Mouse (Mus musculus) layer of hippocampus, adult 2 months (tissue): ENCODE results near the gene Cnnm3. TPM values are rescaled to one million over a fixed set of nuclear protein-coding genes. Genes with fewer than 3 reads are reported as not detected.
"Not testable (repeated sequence)": the region's sequence is repeated elsewhere in the genome, so short reads cannot be mapped to it uniquely, and the experiment has no call there.

Experiments used
- DNase-seq, 2 experiments: peaks; one replicate each; pipeline ENCODE4 v3.0.0; 2022; ENCODE audit warnings: low spot score in 2 of 2
- H3K27ac ChIP-seq: fragments of 200-600 bp; 2 replicates; pipeline ENCODE4 v1.8.1; 2022
- H3K4me3 ChIP-seq: fragments of 200-600 bp; 2 replicates; pipeline ENCODE4 v1.8.1; 2022; ENCODE audit warnings: mild to moderate bottlenecking
- CTCF ChIP-seq: fragments of 200-600 bp; conservative IDR thresholded peaks from 2 replicates; pipeline ENCODE4 v1.8.1; 2022; ENCODE audit warnings: antibody characterized with exemption, mild to moderate bottlenecking, moderate library complexity
- total RNA-seq, 2 experiments: library from RNA; stranded (reverse); gene quantifications; 2 replicates each; pipeline ENCODE4 v1.2.3; 2021

Gene Cnnm3
- total RNA-seq, 2 experiments from 2014 or later = 33.1 to 38.1 TPM

DNA sequence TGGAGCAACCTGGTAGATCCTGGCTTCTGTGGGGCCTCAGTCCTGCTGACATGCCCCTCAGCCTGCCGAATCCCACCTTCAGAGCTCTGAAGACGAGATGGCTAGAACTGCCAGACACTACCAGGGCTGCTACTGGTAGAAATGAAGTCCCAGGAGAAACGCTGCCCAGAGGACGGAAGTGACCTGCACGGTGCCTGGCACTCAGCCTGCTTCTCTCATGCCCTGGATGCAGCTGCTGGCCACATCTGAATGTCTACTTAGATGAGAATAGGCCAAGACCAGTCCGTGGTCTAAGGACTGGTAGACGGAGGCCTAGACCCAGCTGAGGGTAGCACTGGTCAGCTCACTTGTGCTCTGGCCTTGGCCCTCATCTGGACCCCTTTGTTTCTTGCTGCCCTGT, 19.3 kb downstream of the Cnnm3 start:
- no peak overlapping the region for H3K27ac ChIP-seq
- no peak for DNase-seq
- H3K4me3 ChIP-seq = no peak overlapping the region
- no peak for TF ChIP-seq CTCF

DNA sequence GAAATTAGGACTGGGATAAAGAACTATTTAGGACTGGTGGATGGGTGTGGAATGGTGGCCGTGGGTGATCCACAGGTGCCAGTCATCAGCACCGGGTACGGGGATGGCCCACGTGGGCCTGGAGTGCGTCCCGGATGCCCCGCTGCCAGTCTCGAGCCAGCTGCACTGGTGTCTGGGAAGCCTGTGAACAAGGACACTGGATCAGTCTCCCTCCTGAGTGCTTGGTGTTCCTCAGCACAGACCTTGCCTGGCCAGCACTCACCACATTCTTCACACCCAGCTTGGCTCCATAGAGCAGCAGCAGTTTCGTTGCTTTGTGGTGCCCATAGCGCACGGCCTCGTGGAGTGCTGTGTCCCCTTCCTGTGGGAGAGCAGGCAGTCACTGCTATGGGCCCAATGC, 19.8 kb downstream of the Cnnm3 start:
- no peak for DNase-seq
- Histone ChIP-seq H3K4me3 (no peak overlapping the region), H3K27ac (no peak overlapping the region)
- TF ChIP-seq CTCF = no peak

DNA sequence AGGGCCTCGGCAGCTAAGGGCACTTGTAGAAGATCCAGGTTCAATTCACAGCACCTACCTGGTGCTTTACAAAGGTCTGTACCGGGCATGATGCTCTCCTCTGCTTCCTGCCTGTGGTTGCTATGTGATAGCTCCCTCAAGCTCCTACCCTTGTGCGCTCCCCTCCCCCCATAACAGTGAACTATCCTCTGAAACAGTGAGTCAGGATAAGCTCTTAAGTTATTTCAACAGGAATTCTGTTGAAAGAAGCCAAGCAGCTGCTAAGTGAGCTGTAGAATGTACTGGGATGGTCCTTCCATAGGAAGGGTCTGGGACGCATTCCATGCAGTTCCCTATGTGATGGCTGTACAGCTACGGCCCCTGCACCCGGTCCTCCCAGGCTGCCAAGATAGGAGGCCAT, 21.9 kb downstream of the Cnnm3 start:
- Histone ChIP-seq H3K27ac (no peak overlapping the region), H3K4me3 (no peak overlapping the region)
- no peak for DNase-seq
- no peak for TF ChIP-seq CTCF

DNA sequence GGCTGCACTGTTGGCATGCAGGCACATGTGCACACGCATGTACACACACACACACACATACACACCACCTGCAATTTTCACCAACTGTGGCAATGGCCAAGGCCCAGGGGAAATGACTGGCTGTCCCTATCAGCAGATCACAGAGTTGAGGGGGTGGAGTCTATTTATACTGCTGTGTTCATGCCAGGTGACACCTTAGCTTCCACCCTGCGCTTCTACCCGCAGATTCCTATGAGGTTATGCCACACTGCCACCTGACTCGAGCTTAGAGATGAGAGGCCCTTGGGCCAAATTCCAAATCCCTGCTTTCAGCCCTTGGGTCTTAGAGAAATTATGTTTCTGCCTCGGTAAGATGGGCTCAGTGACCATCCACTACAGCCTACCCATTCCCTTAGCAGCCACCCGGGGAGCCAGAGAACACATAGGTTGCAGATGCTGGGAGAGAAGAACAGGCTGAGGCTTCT, 23.0 kb downstream of the Cnnm3 start:
- no peak for DNase-seq
- Histone ChIP-seq H3K4me3 (no peak overlapping the region), H3K27ac (no peak overlapping the region)
- peak; percentile 40 for TF ChIP-seq CTCF

DNA sequence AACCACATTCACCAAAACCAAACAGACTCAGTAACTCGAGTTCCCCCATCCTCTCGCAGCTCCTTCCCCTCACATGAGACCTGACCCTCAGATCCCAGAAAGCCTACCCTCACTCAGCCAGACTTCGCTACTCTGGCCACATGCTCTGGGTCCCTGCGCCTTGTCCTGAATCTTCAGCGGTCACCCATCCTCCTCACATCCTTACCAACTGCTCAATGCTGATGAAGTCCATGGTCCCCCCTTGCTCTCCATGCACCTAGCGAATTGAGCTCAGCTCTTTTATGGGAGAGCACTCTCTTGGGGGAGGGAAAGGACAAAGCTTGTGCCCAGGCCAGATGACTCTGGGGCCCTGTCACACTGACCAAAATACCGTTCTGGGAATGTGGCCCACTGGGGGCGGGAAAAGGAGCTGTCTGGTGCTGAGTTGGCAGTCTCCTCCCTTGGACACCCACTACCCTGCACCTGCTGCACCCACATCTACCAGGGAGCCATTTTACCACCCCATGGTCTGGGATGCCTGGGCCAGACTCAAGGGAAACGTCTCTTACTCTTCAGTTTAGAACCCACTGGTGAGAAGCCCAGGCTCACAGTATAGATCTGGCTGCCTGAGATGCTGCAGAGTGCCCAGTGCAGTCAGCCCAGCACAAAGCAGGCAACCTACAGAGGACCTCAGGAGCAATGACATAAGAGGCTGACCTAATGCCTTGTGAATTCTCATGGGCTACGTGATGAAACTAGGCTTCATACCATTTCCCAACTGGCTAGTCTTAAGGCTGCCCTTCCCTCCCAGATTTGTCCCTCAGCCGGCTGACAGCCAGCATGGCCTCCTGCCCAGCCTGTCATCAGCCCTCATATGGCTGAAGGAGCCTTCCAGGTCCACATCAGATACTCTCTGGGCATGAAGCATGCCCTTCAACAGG, 24.1 kb downstream of the Cnnm3 start:
- no peak for TF ChIP-seq CTCF
- no peak overlapping the region for H3K4me3 ChIP-seq
- H3K27ac ChIP-seq = no peak overlapping the region
- no peak for DNase-seq

DNA sequence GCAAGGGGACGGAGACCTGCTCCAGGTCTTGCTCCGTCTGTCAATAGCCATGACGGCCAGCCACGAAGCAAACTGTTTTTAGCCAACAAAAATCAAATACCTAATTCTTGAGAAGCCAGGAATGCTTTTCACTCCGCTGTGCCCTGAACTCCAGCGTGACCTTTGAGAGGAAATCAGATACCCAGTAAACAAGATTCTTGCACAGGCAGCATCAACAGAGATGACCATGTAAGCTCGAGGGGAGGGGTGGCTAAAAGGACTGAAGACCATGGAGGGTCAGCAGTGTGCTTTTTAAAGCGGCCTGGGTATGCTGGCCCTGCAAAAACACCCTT, 24.7 kb downstream of the Cnnm3 start:
- TF ChIP-seq CTCF = no peak
- Histone ChIP-seq H3K27ac (no peak overlapping the region), H3K4me3 (no peak overlapping the region)
- DNase-seq = no peak

DNA sequence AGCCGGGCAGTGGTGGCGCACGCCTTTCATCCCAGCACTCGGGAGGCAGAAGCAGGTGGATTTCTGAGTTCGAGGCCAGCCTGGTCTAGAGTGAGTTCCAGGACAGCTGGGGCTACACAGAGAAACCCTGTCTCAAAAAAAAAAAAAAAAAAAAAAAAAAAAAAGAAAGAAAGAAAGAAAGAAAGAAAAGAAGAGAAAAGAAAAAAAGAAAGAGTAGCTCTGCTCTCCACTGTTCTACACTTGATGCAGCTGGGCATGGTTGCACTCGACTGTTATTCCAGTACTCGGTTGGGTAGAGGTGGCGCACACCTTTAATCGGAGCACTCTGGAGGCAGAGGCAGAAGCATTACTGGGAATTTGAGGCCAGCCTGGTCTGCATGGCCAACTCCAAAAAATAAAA, 25.1 kb downstream of the Cnnm3 start, which contains the start of gene Ankrd23:
Gene Ankrd23, minus strand, starts transcription at position 101 of the 400 bp plus-strand sequence.
- not testable (repeated sequence) for DNase-seq, H3K27ac ChIP-seq

DNA sequence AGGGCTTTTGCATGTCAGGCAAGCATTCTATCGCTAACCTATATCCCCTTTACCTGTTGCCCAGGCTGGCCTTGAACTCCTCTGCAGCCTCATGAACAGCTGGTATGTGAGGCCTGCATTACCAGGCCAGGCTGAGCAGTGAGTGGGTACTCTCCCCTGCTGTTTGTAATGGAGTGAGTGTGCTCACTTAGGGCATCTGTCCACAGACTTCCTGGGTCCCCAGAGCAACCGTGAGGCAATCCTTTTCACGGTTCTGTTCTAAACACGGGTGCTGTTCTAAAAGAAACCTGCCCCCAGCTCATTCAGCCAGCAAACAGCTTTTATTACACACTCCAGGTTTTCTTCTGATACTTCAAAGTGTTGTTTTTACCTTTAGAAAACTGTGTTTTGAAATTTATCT, 27.1 kb downstream of the Cnnm3 start:
- no peak for TF ChIP-seq CTCF
- DNase-seq = no peak
- Histone ChIP-seq H3K27ac (no peak overlapping the region), H3K4me3 (no peak overlapping the region)

More for the DNA sequence above, 25.1 kb downstream of the Cnnm3 start, which contains the start of gene Ankrd23:
- not testable (repeated sequence) for H3K4me3 ChIP-seq

DNA sequence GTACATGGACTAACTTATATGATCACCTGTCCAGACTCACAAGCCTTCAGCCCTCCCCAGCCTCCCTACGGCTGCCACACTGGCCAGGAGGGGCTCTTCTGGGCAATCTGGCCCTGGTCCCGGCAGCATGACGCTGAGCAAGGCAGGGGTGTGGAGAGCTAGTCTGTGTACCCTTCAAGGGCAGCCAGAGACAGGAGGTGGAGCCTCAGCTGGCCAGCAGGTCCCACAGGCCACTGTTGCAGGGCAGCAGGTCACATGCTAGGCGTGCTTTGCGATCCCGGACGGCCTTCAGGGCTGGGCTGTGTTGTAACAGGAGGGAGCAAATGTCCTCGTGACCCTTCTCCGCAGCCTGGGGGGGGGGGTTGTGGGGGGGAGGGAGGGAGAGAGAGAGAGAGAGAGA, 27.5 kb downstream of the Cnnm3 start, which contains the start of gene Gm42417:
Gene Gm42417, minus strand, starts transcription at position 244 of the 400 bp plus-strand sequence.
- no peak for TF ChIP-seq CTCF
- H3K27ac ChIP-seq = no peak within 1 kb of the TSS
- no peak for DNase-seq

DNA sequence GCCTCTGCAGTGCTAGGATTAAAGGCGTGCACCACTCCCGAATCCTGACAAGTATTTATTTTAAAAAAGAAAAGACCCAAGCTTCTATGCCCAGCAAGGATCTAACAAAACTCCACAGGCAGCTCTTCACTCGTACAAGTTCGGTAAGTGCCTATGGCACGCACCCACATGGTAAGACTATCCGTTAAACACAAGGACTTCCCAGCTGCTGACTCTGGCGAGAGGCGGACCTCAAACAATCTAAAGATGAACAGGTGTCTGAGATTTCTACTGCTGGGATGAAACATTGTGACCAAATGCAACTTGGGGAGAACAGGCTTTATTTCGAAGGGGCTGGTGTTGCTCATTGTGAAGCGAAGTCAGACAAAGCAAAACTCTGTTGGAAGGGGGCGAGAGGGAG, 28.5 kb downstream of the Cnnm3 start:
- DNase-seq = no peak
- no peak for TF ChIP-seq CTCF
- H3K4me3 ChIP-seq = no peak overlapping the region

More for the DNA sequence above, 27.5 kb downstream of the Cnnm3 start, which contains the start of gene Gm42417:
- H3K4me3 ChIP-seq = no peak within 1 kb of the TSS

DNA sequence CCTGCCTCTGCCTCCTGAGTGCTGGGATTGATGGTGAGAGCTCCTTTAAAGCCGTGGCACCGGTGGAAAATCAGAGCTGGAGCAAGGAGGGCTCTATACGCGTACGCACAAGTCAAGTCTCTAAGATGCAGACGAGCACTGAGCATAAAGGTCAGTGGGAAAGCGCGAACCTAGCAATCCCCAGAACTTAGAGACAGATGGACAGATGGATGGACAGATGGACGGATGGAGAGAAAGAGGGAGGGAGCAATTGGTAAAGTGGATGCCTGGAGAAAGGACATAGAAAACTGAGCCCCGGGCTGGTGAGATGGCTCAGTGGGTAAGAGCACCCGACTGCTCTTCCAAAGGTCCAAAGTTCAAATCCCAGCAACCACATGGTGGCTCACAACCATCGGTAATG, 29.1 kb downstream of the Cnnm3 start:
- H3K4me3 ChIP-seq = no peak overlapping the region
- no peak for DNase-seq
- TF ChIP-seq CTCF = no peak
- no peak overlapping the region for H3K27ac ChIP-seq

More for the DNA sequence above, 28.5 kb downstream of the Cnnm3 start:
- H3K27ac ChIP-seq = no peak overlapping the region

DNA sequence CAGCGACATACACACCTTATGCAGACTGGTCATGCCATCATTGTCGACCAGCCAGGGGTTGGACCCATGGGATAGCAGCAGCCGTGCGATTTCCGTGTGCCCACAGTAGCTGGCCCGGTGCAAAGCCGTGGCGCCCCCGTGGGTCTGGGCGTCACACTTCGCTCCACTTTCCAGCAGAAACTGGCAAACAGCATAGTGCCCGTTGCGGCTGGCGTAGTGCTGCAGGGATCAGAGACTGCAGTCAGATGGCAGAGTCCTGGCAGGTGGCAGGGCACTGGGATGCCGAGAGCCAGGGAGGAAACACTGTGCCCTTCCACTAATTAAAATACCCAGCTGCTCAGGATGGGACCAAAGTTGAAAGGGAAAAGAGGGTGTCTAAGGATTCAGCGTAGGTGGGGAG, 30.2 kb downstream of the Cnnm3 start:
- no peak overlapping the region for H3K4me3 ChIP-seq
- H3K27ac ChIP-seq = no peak overlapping the region
- no peak for DNase-seq
- no peak for TF ChIP-seq CTCF

DNA sequence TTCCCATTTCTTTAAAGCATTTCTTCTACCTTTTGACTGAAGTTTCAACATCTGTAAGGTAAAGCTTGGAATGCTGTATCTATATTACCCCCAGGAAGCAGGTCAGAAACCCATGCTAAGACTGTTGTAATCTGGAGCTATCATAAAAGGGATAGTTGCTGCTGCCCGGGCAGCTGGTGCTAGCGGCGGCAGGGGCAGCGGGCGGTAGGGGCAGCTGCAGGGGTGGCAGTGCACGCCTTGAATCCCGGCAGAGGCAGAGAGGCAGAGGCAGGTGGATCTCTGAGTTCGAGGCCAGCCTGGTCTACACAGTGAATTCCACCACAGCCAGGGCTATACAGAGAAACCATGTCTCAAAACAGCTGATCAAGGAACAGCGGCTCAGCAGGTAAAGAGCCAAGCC, 31.3 kb downstream of the Cnnm3 start:
- no peak overlapping the region for H3K4me3 ChIP-seq
- no peak overlapping the region for H3K27ac ChIP-seq
- no peak for DNase-seq
- no peak for TF ChIP-seq CTCF

DNA sequence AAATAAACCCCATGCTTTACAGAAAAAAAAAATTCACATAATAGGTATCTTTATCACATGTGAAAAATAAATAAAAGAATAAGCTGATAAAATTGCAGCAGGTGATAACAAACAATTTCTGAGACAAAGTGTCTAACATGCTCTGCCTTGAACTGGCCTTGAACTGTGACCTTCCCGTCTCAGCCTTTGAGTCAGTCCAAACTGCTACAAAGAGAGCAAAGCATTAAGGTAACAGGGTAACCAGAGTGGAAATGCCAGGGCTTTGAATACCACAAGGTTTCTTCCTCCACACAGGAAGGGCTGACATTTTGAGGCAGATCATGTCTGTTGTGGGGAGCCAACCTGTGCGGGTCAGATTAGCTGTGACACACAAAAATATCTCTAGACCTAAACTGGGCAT, 33.7 kb downstream of the Cnnm3 start:
- H3K27ac ChIP-seq = no peak overlapping the region
- TF ChIP-seq CTCF = no peak

More for the DNA sequence above, 33.7 kb downstream of the Cnnm3 start:
- no peak overlapping the region for H3K4me3 ChIP-seq
- no peak for DNase-seq
